Mouse (Mus musculus): ENCODE data around the gene Serping1.

Gene Serping1

DNA sequence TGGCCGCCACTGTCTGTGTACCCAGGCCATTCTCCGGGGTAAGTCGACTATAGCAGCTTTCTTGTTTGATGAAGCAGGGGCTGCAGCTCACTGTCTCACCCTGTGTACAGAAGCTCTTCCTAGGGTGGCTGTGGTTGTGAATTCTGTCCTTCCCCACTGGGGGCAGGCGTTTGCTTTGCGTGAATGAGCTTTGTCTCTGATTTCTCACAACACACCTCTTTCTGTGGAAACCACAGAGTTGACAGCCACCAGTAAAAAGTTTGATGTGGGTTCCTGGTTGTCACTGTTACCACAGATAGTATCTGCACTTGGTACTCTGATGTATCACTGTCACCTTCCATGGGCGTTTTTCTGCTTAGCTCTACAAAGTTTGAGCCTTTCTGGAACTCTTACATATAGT is 4.0 kb upstream of the Serping1 start:
- DNase-seq (ENCODE audit: low spot score) = no peak

DNA sequence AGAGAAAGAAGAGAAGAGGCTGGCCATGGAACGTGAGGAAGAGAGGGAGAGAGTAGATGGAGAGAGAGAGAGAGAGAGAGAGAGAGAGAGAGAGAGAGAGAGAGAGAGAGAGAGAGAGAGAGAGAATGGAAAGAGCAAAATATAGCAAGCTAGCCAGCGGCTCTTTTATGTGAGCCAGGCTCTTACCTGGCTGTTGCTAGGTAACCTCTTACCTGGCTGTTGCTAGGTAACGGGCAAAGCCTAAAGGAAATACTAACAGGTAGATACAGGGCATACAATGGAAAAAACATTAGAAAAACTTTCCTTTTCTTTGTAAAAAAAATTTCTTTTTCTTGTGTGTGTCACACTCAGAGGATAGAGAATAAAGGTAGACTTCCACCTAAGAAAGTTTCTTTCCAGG is 2.5 kb upstream of the Serping1 start:
- no peak for DNase-seq (ENCODE audit: low spot score)

DNA sequence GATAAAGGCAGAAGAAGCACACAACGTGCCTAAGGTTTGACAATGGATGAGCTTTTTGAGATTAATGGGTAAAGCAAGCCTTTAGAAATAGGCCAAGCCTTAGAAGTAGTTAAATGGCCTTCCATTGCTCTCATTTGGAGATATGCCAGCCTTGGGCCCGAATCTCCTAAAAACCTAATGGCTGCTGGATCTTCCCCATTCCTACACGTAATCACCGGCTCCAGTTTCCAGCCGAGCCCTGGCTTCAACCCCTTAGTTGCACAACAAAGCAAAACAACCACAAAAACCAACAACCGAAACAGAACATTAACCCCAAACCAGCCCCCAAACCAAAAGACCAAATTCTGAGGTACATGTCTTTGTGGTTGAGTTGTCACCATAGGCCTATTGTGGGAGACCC is 421 bp upstream of the Serping1 start:
- peak; percentile 15 for DNase-seq (ENCODE audit: low spot score)

DNA sequence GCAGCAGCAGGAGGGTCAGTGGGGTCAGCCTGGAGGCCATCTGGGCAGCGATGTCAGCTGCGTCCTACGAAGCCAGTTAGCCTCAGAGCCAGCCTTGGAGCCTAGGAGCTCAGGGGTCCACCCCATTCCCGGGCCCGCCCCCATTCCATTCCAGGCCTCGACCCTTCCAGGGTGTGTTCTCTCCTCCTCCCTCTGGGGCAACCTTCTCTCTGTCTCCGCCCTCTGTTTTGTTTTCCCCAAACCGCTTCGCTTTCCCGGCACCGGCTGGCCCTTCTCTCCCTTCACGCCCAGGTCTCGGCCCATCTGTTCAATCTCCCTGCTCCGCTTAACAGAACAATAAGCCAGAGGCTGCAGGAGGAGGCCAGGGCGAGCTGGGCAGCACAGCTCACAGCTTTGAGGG is 493 bp downstream of the Serping1 start:
- DNase-seq (ENCODE audit: low spot score) = peak; percentile 64

DNA sequence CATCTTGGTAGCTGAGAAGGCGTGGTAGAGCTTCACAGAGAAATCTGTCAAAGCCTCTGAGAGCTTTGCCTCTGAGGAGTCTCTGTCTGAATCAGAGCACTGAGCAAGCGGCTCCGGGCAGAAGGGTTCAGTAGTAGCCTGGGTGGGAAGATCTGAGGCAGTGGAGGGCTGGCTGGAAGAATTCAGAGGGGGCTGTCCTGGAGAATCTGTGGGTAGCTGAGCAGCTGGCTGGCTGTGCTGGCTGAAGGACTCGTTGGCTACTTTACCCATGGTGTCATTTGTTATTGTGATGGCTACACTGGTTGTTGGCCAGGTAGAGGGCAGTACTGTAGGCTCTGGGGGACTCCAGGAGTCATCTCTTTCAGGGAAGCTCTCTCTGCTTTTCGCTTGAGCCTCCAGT is 2.0 kb downstream of the Serping1 start:
- DNase-seq (ENCODE audit: low spot score) = no peak

DNA sequence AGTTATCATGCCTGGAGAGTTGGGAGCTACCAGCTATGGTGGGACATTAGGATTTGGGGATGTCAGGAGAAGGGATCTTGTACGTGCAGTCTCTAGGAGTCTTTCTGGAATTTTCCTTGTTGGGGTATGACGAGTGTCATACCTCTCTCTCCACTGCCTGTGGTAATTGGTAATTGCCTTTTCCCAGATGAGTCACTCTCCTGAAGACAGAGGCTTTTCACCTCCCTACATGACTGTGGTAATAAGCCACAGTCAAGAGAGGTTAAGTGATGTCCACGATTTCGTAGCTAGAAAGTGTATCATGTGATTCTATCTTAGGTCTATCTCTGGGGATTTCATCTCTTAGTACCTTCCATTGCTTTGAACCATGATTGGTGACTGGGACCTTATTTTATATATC is 2.8 kb downstream of the Serping1 start:
- DNase-seq (ENCODE audit: low spot score) = no peak

DNA sequence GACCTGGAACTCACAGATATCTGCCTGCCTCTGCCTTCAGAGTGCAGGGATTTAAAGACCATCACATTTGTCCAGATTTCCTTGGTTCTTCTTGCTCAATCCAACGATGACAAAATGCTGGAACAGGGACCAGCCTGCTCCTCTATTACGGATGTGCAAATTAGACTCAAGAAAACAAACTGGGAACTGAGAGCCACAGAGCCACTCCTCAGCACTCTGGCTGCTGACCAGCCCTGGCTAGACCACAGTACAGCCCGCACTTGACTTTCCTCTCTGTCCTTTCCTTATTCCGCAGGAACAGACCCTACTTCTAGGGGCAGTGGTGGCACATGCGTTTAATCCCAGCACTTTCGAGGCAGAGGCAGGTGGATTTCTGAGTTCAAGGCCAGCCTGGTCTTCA is 4.7 kb downstream of the Serping1 start:
- no peak for DNase-seq (ENCODE audit: low spot score)

DNA sequence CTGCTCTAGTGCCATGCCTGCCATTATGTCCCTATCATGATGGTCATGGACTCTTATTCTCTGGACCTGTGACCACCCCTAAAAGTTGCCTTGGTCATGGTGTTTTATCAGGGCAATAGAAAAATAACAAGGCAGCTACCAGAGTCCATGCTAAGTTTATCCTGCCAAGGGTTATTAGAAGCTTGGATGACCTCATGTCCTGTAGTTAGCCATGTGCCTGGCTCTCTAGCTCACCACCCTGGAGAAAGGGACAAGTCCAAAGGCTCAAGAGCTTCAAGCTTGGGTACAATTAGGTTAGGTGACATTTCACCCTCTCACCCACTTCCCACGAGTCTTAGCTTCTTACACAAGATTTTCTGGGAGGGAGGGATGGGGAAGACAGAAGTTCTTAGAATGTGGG is 12.4 kb downstream of the Serping1 start:
- DNase-seq (ENCODE audit: low spot score) = no peak

DNA sequence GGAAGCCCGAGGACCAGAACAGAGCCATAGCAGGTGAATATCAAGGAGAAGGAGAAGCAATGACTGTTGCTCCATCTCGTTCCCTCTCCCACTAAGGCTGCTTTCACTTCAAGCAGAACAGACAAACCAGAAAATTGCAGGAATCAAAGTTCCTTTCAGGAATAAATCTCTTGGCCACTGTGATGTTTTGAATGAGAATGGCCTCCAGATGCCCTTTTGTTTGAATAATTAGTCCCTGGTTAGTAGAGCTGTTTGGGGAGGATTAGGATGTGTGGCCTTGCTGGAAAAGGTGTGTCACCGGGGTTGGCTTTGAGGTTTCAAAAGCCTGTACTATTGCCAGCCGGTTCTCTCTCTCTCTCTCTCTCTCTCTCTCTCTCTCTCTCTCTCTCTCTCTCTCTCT is 12.9 kb downstream of the Serping1 start:
- no peak for DNase-seq (ENCODE audit: low spot score)

DNA sequence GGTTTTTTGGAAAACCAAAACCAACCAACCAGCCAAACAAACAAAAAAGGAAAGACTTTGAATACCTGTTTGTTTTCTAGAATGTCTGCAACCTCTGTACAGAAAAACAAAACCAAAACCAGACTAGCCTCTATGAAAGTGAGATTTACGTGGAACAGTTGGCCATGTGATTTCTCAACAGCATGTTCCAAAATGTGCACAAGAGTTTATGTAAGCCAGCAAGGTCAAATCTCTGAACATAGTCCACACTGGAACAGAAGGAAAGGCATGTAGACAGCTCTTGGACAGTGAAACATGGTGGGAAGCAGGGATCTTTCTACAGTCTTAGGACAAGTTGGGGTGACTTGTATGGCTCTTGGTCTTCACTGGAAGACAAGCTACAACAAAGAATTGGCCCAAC is 13.4 kb downstream of the Serping1 start:
- DNase-seq (ENCODE audit: low spot score) = no peak

DNA sequence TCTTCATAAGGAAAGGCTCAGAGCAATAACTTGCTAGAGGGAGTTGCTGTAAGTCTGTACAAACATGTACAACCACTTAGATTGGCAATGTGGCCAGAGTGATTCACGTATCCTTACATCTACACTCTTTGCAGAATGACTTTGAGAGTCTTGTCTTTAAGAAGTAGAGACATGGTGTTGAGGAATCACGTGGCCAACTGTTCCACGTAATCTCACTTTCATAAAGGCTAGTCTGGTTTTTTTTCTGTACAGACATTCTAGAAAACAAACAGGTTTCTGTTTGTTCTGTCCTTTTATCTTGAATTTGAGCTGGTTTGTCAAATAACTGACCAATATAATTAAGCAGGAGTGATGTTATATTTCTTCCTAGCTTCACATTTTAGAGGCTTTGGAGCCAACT is 13.9 kb downstream of the Serping1 start:
- DNase-seq (ENCODE audit: low spot score) = no peak

DNA sequence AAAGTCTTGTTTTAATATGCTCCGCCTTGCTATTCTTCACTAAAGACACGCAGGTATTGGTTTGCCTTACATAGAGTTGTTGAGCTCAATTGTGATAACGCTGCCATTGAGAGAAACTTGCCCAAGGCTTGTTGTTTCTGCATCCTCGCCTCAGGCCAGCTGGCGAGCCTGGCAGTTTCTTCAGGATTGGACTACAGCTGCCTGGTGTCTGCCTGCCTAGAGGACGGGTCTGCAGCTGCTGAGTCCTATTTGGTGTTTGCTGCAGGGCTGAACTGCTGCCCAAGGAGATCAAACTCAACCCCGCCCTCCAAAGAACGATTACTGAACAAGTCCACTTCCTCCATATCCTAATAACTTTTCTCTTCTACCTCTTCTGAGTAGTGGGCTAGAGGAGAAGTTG is 14.5 kb downstream of the Serping1 start:
- DNase-seq (ENCODE audit: low spot score) = no peak

DNA sequence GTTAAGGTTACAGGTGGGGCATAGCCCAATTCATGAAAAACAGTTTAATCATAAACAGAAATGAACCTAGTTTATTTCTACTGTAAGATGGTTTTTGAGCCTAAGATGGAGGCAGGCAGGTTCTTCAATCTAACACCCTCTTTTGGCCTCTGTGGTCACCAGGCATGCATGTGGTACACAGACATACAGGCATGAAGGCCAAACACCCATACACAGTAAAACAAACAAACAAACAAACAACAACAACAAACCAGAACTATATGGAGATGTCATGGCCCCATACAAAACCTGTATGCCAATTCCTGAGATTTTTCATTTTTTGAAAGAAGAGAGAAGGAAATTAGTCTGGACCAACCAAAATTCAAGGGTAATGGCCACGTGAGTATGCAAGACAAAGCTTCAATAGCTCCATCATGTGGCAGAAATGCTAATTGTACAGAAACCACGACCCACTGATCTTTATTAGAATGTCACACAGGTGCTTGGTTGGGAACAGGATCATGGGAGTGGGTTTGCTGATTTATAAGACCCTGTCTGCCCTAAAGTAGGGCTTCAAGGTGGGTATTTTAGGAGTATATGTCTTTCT is 16.6 kb downstream of the Serping1 start:
- peak; percentile 42 for DNase-seq (ENCODE audit: low spot score)

DNA sequence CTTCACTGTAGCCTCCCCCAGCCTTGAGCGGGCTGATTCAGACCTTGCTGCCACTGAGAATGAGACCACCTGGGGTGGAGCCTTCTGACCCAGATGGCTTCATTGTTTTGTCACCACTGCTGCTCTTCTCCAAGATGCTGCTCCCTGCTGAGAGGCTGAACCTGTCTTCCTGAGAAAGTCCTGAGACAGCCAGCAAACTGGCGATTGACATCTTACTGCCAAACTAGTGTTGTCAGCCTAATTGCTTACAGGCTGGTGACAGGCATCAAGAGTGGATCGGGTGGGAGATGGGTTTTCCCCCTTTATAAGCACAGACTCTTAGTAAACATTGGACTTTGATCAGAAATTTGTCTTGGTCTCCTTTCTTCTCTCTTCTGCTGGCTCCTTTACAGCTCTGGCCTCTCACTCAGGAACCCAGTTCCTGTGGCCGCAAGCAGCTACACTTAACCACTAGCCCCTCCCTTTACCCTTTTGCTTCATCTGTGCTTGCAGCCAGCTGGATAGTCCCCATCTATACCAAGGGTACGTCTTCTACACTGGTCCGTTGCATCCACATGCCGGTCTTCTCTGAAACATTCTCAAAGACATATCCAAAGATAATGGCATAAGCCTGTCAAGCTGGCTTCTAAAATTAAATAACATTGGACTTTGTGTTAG is 18.1 kb downstream of the Serping1 start:
- no peak for DNase-seq (ENCODE audit: low spot score)

DNA sequence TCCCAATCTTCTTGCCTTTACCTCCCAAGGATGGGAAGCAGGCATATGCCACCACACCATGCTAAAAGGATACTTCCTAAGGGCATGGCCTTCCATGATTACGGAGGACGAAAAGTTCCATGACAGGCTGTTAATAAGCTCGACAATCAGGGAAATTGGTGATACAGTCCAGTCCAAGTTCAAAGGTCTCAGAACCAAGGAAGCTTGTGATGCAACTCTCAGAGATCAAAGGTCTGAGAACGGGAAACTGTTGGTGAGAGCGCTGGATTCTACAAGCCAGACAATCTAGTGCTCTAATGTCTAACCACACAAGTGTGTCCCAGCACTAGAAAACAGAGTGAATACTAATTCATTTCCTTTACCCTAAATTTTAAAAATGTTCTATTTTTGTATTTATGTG is 19.0 kb downstream of the Serping1 start:
- no peak for DNase-seq (ENCODE audit: low spot score)

DNA sequence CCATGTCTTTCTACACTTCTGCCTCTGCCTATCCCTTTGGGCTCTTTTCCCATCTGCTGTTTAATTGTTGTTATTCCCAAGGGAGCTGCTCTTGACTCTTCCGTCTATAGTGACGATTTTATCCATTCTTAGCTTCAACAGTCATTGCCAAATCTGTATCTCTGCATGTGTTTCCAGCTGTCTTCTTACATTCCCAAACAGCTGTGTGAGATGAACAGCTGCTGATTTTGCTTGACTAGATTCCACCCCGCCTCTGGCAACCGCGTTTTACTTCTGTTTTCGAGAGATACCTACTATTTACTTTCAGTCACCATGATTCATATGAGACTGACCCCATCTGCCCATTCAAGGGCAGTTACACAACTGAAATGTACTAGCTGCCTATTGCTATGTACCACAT is 25.1 kb downstream of the Serping1 start:
- no peak for DNase-seq (ENCODE audit: low spot score)

DNA sequence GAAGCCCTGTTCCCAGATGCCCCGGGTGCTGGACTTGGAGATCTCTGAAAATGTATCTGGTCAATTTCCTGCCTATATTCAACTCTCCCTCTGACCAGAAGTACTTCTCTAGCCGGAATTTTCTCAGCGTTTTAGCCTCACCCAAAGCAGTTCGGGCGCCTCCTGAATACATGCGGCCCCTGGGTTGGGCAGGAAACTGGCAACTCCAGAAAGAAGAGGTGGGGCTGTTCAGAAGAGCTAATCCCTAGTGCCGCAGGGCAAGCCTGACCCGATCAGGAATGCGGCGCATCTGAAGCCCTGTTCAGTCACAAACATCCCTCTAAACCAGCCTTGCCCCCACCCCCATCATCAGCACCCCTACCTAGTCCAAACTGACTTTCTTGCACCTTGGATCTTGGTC is 31.1 kb downstream of the Serping1 start:
- no peak for DNase-seq (ENCODE audit: low spot score)

DNA sequence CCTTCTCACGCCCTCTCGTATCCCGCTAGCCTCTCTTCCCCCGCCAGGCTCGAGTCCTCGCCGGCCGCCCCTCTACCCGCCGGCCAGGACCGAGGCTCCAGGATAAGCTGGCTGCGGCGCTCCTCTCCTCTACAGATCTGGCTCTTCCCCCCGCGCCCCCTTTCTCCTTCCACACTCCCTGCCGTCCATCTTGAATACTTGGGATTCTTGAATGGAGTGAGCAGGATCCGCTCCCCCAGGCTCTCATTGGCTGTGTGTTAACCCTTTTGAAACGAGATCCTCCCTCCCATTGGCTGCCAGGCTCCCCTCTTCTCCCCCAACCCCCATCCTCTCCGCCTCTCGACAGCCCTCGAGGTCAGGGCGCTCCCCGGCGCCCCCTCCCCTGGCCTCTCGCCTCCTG is 31.7 kb downstream of the Serping1 start, which contains the start of gene Gm19426:
Gm19426 (minus strand) TSS at position 95 of the 400 bp plus-strand sequence.
- DNase-seq (ENCODE audit: low spot score) = peak; percentile 73

DNA sequence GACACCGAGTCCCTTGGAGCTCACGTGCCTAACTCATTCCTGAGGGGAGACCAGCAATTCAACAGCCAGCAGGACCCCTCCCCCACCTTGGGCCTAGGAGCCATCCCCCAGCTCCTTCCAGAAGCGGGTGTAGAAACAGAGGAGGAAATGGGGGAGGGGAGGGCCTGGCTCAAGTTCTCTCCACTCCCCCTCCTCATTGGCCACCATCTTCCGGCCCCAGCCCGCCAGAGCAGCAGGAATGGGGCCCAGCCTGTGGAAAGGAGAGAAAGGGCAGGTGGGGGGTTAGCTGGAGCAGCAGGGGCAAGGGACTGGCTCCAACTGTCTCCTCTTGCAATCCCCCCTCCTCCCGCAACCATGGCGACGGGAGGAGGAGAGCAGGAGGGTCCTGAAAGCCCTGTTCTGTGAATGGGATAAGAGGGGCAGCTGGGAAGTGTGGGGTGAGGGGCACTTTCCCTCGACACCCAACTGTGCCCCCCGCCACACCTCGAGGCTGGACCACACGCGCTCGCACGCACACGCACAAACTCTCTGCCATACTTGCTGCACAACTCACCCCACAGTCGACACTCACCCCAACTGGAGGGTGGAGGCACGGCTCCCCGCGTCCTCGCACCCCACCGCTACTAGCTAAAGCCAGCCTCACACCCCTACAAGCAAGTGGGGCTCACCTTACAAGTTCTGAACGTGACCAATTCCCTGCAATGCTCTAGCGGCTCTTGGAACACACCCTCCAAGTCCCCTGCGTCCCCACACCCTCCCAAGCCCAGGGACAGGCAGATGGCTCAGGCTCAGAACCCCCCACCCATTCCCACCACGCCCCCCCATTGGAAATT is 32.6 kb downstream of the Serping1 start:
- DNase-seq (ENCODE audit: low spot score) = no peak

DNA sequence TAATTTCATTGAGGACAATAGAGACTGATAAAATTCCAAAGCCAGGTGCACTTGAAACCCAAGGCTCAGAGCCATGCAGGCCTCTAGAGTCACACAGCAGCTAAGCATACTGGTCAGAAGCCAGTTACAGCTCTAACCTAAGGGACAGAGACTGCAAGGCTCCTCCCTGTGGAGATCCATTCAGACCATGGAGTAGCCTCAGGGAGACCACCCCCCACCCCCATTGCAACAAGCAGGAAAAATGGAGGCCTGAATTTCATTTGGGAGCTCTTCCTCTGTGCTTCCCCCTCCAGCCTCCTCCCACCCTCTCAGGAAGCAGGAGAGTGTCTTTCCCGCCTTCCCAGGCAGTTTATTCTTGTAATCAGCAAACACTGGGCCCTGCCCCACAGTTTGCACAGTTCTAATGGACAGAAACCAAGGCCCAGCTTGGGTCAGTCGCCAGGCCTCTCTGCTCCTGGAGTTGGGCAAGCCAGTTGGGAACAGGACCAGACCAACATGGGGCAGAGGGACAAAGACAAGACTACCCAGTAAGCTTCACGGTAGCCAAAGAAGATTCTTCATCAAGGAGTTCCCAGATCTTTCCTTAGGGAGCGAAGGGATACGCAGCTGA is 33.3 kb downstream of the Serping1 start:
- no peak for DNase-seq (ENCODE audit: low spot score)

DNA sequence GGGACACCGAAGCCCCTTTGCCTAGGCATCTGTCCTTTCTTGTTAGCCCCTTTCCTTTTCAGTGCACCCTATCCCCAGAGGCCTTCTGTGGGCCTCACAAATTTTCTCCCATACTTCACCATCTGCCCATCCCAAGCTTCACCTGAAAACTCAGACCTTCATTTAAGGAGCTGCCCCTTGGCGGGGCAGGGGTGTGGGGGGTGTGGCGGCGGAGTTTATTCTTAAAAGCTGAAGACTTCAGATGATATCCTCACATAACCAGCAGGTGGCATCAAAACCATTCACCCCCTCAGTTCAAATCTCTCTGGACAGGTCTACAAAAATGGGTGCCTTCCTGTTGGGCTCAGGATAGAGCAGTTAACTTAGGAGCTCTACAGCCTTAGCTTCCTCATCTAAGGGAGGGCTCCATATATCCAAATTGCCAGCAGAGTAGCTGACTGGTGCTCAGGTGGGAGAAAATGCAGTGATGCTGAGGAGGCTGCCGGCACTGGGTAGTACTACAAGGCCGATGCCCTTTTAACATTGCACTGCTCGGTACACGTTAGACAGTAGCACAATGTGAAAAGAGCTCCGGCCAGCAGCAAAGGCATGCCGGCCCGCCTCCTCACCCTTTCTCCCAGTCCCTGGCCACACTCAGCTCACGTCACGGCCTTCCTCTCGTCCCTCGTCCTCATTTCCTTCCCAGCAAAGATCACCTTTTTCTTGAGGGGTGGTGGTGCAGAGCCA is 34.5 kb downstream of the Serping1 start:
- DNase-seq (ENCODE audit: low spot score) = no peak

DNA sequence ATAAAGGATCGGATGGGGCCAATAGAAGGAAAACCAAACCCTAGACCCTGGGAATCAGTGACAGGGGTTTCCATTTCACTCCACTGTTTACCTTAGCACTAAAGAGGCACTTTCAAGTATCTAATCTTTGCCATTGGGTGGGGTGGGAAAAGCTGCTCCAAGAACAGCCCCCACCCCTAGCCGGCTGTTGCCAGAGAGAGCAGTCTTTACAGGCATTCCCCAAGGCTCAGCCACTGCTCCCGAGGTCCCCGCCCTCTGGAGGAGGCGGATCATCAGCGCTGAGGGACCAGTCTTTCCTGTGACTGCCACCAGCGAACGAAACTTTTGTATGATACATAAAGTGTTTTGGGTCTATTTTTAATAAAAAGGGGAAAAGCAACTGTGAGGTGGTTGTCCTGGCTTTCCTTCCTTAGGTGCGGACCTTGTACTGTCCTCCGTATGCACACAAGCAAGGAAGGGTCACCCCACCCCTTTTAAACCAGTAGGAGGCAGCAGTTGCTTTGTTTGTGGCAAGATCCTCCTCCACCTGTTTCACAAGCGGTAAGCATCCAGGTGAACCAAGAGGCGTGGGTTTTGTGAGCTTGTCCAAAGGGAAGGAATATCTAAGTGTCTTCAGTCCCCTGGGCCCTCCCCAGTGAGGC is 36.9 kb downstream of the Serping1 start:
- DNase-seq (ENCODE audit: low spot score) = no peak
